Mouse (Mus musculus) heart, adult 2 months (tissue): ENCODE data around the gene Il12a. TPM values are rescaled to one million over a fixed set of nuclear protein-coding genes. Genes with fewer than 3 reads are reported as not detected.
A peak's percentile ranks its signal among the peaks of the same experiment; 100 is the strongest.
"Not testable (repeated sequence)": the region's sequence is repeated elsewhere in the genome, so short reads cannot be mapped to it uniquely, and the experiment has no call there.

ENCODE experiments used
- DNase-seq, 2 experiments: peaks; one replicate each; pipeline ENCODE4 v3.0.0; 2021
- H3K27ac ChIP-seq: fragments of 200-600 bp; 2 replicates; pipeline ENCODE4 v1.8.1; 2022
- H3K27me3 ChIP-seq: fragments of 200-500 bp; 2 replicates; pipeline ENCODE4 v1.6.1; 2012; ENCODE audit warnings: mild to moderate bottlenecking, low read length, inconsistent platforms, mixed read lengths; ENCODE audit not compliant: control insufficient read depth, insufficient read depth
- H3K36me3 ChIP-seq: fragments of 200-500 bp; 2 replicates; pipeline ENCODE4 v1.6.1; 2012; ENCODE audit warnings: low read length, inconsistent platforms; ENCODE audit not compliant: control insufficient read depth, insufficient read depth
- H3K4me1 ChIP-seq: fragments of 200-500 bp; 2 replicates; pipeline ENCODE4 v1.6.1; 2011; ENCODE audit warnings: low read length; ENCODE audit not compliant: control insufficient read depth, insufficient read depth
- H3K4me3 ChIP-seq: fragments of 200-600 bp; 2 replicates; pipeline ENCODE4 v1.8.1; 2022
- H3K79me2 ChIP-seq: fragments of 200-500 bp; replicated peaks from 2 replicates; pipeline ENCODE4 v1.6.1; 2012; ENCODE audit warnings: mild to moderate bottlenecking, inconsistent platforms, low read length, moderate library complexity, mixed read lengths; ENCODE audit not compliant: control insufficient read depth, insufficient read depth
- H3K9ac ChIP-seq: fragments of 200-500 bp; 2 replicates; pipeline ENCODE4 v1.6.1; 2012; ENCODE audit warnings: low read depth, mild to moderate bottlenecking, control low read depth, inconsistent platforms, low read length, mixed read lengths
- CTCF ChIP-seq: fragments of 200-600 bp; IDR thresholded peaks from 2 replicates; pipeline ENCODE4 v1.8.1; 2022; ENCODE audit warnings: antibody characterized with exemption, mild to moderate bottlenecking, moderate library complexity
- EP300 ChIP-seq: fragments of 200-500 bp; IDR thresholded peaks from 2 replicates; pipeline ENCODE4 v1.6.1; 2011; ENCODE audit warnings: low read depth, low read length, control low read depth; ENCODE audit not compliant: insufficient read depth
- POLR2A ChIP-seq: fragments of 200-500 bp; IDR thresholded peaks from 2 replicates; pipeline ENCODE4 v1.6.1; 2011; ENCODE audit warnings: mild to moderate bottlenecking, low read depth, low read length, control low read depth; ENCODE audit not compliant: insufficient read depth
- WGBS: fragments of 180-500 bp; shearing (Covaris S2); methylation state at CpG from one replicate; pipeline ENCODE4 v1.1.7; 2018; 5-methylcytosine and 5-hydroxymethylcytosine counted together
- intact Hi-C: fragments of 180-260 bp; cut with DNase I; formaldehyde crosslinking; loops from one replicate; pipeline ENCODE4 v1.15.1; 2025
- polyA plus RNA-seq: library from polyadenylated mRNA; depleted of rRNA; stranded (reverse); fragments of >200 nt; gene quantifications from 2 replicates; pipeline ENCODE4 v1.2.3, GENCODE M21; 2012; rRNA removed
- total RNA-seq, 2 experiments: library from RNA; stranded (reverse); gene quantifications; 2 replicates each; pipeline ENCODE4 v1.2.3; 2021

The Il12a gene
- total and polyA plus RNA-seq, 3 experiments, result 0.23 to 0.84 TPM; not detected in 1

- intact Hi-C loops, result no loop called here
- Histone ChIP-seq H3K79me2 (no peaks in the 10 kb centered on the region), H3K36me3 (no peaks in the 10 kb centered on the region), H3K4me1 (no peaks in the 10 kb centered on the region), H3K27ac (no peak overlapping the region), H3K9ac (no peak overlapping the region), H3K27me3 (no peaks in the 10 kb centered on the region), H3K4me3 (no peak overlapping the region)
- 53% methylated on average over 7 of the region's 7 CpGs for WGBS
- TF ChIP-seq EP300, result no peak
- no peak for TF ChIP-seq CTCF
- TF ChIP-seq POLR2A, result no peak
- no peak for DNase-seq
Observed at GRCm38 (mm10) chr3:68741955-68742354, 51.5 kb downstream of the Il12a start.

- Histone ChIP-seq H3K36me3 (no peaks in the 10 kb centered on the region), H3K27ac (no peak overlapping the region), H3K4me1 (no peaks in the 10 kb centered on the region), H3K9ac (no peak overlapping the region), H3K27me3 (no peaks in the 10 kb centered on the region), H3K79me2 (no peaks in the 10 kb centered on the region), H3K4me3 (no peak overlapping the region)
- TF ChIP-seq EP300 (no peak), CTCF (no peak), POLR2A (no peak)
- intact Hi-C loops, result no loop called here
- DNase-seq, result no peak
- WGBS, result 63% methylated on average over 9 of the region's 9 CpGs
Observed at GRCm38 (mm10) chr3:68742718-68743471, 52.5 kb downstream of the Il12a start.

GRCm38 (mm10) chr3:68743472-68743732, 53.0 kb downstream of the Il12a start:
- intact Hi-C loops, result no loop called here
- no peaks in the 10 kb centered on the region for H3K27me3 ChIP-seq
- WGBS, result 37% methylated on average over 3 of the region's 3 CpGs
- H3K27ac ChIP-seq, result no peak overlapping the region
- H3K4me3 ChIP-seq, result no peak overlapping the region
- H3K36me3 ChIP-seq, result no peaks in the 10 kb centered on the region
- H3K9ac ChIP-seq, result no peak overlapping the region
- no peaks in the 10 kb centered on the region for H3K4me1 ChIP-seq
- TF ChIP-seq POLR2A (no peak), CTCF (no peak), EP300 (no peak)
- DNase-seq, result no peak
- H3K79me2 ChIP-seq, result no peaks in the 10 kb centered on the region

GRCm38 (mm10) chr3:68744162-68744561, 53.7 kb downstream of the Il12a start:
- H3K4me1 ChIP-seq, result no peaks in the 10 kb centered on the region
- H3K27me3 ChIP-seq, result no peaks in the 10 kb centered on the region
- no peaks in the 10 kb centered on the region for H3K36me3 ChIP-seq
- 68% methylated on average over 1 of the region's 1 CpGs for WGBS
- no peak overlapping the region for H3K27ac ChIP-seq
- DNase-seq, result no peak
- intact Hi-C loops, result no loop called here
- no peak for TF ChIP-seq EP300
- peak; percentile 79 for TF ChIP-seq CTCF
- TF ChIP-seq POLR2A, result no peak
- H3K9ac ChIP-seq, result no peak overlapping the region
- H3K4me3 ChIP-seq, result no peak overlapping the region
- no peaks in the 10 kb centered on the region for H3K79me2 ChIP-seq

- H3K9ac ChIP-seq, result no peak overlapping the region
- no peak overlapping the region for H3K27ac ChIP-seq
- H3K27me3 ChIP-seq, result no peaks in the 10 kb centered on the region
- H3K36me3 ChIP-seq, result no peaks in the 10 kb centered on the region
- TF ChIP-seq EP300, result no peak
- TF ChIP-seq CTCF, result no peak
- TF ChIP-seq POLR2A, result no peak
- no peak overlapping the region for H3K4me3 ChIP-seq
- no peaks in the 10 kb centered on the region for H3K79me2 ChIP-seq
- intact Hi-C loops, result no loop called here
- 83% methylated on average over 5 of the region's 5 CpGs for WGBS
- DNase-seq, result no peak
- no peaks in the 10 kb centered on the region for H3K4me1 ChIP-seq
Observed at GRCm38 (mm10) chr3:68745033-68745432, 54.6 kb downstream of the Il12a start.

GRCm38 (mm10) chr3:68746282-68746681, 55.8 kb downstream of the Il12a start:
- 76% methylated on average over 4 of the region's 4 CpGs for WGBS
- H3K4me1 ChIP-seq, H3K27me3 ChIP-seq, H3K36me3 ChIP-seq, DNase-seq, H3K27ac ChIP-seq, intact Hi-C loops, H3K9ac ChIP-seq, H3K79me2 ChIP-seq, H3K4me3 ChIP-seq: not testable (repeated sequence)

Other genes with a start within 250 kb of the Il12a start
- gene 1110032F04Rik, start 178.9 kb downstream of the Il12a start, total RNA-seq, result 1 to 10 TPM in 1 of 2 experiments, under 1 TPM in 1; 0.64 to 1.2 TPM
- 0.44 and 0.76 TPM in 2 replicates for gene 1110032F04Rik, start 178.9 kb downstream of the Il12a start, polyA plus RNA-seq